Mouse (Mus musculus): ENCODE measurements around the gene Gm3633. TPM values are rescaled to one million over a fixed set of nuclear protein-coding genes. Genes with fewer than 3 reads are reported as not detected.
"Not testable (repeated sequence)": the region's sequence is repeated elsewhere in the genome, so short reads cannot be mapped to it uniquely, and the experiment has no call there.

Gene Gm3633
- not detected in 2 replicates for polyA plus RNA-seq (2016; fragmentation: Nextera tagmentation; extraction: Ambion mirVana)

GRCm38 (mm10) chr14:42641817-42642216 is at the start of gene Gm3633:
Gene Gm3633, minus strand, starts transcription at chr14:42641917.
- DNase-seq (ENCODE audit: low spot score); H3K27me3 ChIP-seq (ENCODE audit: insufficient read depth, poor library complexity, severe bottlenecking); H3K27ac ChIP-seq; H3K4me3 ChIP-seq; H3K4me1 ChIP-seq; H3K9me3 ChIP-seq; H3K36me3 ChIP-seq: not testable (repeated sequence)
- 88% methylated on average over 1 of the region's 2 CpGs for WGBS

- H3K4me3 ChIP-seq; H3K4me1 ChIP-seq; DNase-seq (ENCODE audit: low spot score); H3K27me3 ChIP-seq (ENCODE audit: insufficient read depth, poor library complexity, severe bottlenecking); H3K36me3 ChIP-seq; H3K27ac ChIP-seq; H3K9me3 ChIP-seq: not testable (repeated sequence)
- WGBS, result no CpG with 5 or more reads among the region's 1 CpGs
Observed at GRCm38 (mm10) chr14:42655638-42656037, 13.9 kb upstream of the Gm3633 start, which contains the start of gene Gm10378. Gene Gm10378, plus strand, starts transcription at chr14:42655938.

- H3K4me1 ChIP-seq; H3K36me3 ChIP-seq; H3K4me3 ChIP-seq; H3K27me3 ChIP-seq (ENCODE audit: insufficient read depth, poor library complexity, severe bottlenecking); H3K27ac ChIP-seq; DNase-seq (ENCODE audit: low spot score); H3K9me3 ChIP-seq: not testable (repeated sequence)
- WGBS, result no CpG with 5 or more reads among the region's 3 CpGs
Observed at GRCm38 (mm10) chr14:42599782-42600181, 41.9 kb downstream of the Gm3633 start, which contains the start of gene Gm17124. Gene Gm17124, minus strand, starts transcription at chr14:42599882.

Small RNAs within 50 kb of the gene (microRNA-seq; reads per million reads assigned to microRNA genes)
- gene Gm23620, result not detected
- gene Gm25228, result not detected

Other genes with a start within 250 kb of the Gm3633 start
- gene Gm8005, start 202.2 kb downstream of the Gm3633 start, polyA plus RNA-seq (2016; fragmentation: Nextera tagmentation; extraction: Ambion mirVana), result not detected in 2 replicates
- gene Gm8011, start 178.0 kb downstream of the Gm3633 start, polyA plus RNA-seq (2016; fragmentation: Nextera tagmentation; extraction: Ambion mirVana), result not detected in 2 replicates
- gene Gm8020, start 139.6 kb downstream of the Gm3633 start, polyA plus RNA-seq (2016; fragmentation: Nextera tagmentation; extraction: Ambion mirVana), result not detected in 2 replicates
- gene Gm8024, start 117.6 kb downstream of the Gm3633 start, polyA plus RNA-seq (2016; fragmentation: Nextera tagmentation; extraction: Ambion mirVana), result not detected in 2 replicates
- gene Gm17124, start 42.0 kb downstream of the Gm3633 start, polyA plus RNA-seq (2016; fragmentation: Nextera tagmentation; extraction: Ambion mirVana), result not detected in 2 replicates
- not detected in 2 replicates for gene Gm10378, start 14.0 kb upstream of the Gm3633 start, polyA plus RNA-seq (2016; fragmentation: Nextera tagmentation; extraction: Ambion mirVana)
- not detected in 2 replicates for gene Gm3015, start 126.9 kb upstream of the Gm3633 start, polyA plus RNA-seq (2016; fragmentation: Nextera tagmentation; extraction: Ambion mirVana)
- gene Gm10377, start 156.1 kb upstream of the Gm3633 start, polyA plus RNA-seq (2016; fragmentation: Nextera tagmentation; extraction: Ambion mirVana), result not detected in 2 replicates
- gene Gm21977, start 211.6 kb upstream of the Gm3633 start, polyA plus RNA-seq (2016; fragmentation: Nextera tagmentation; extraction: Ambion mirVana), result not detected in 2 replicates

Measured in heart, embryonic 10.5 days (tissue).